Mouse (Mus musculus) embryonic stem cell, embryonic (primary cell): Measurements from ENCODE around the gene Scp2d1.
"Not testable (repeated sequence)": the region's sequence is repeated elsewhere in the genome, so short reads cannot be mapped to it uniquely, and the experiment has no call there.

Experiments
- CTCF ChIA-PET, 4 experiments: fragments of 300-600 bp in 2 of 4; fragments of 350-600 bp in 2 of 4; sonication (Branson Sonifier 250); formaldehyde crosslinking; loops; one replicate each; lab custom pipeline; 2022; ENCODE audit warnings: inconsistent platforms in 2 of 4; lab: Charles Lee
- POLR2A ChIA-PET, 4 experiments: fragments of 300-600 bp in 2 of 4; fragments of 350-600 bp in 2 of 4; sonication (Branson Sonifier 250); formaldehyde crosslinking; loops; one replicate each; lab custom pipeline; 2022; ENCODE audit warnings: antibody characterized with exemption in 4 of 4, inconsistent platforms in 1 of 4; lab: Charles Lee

The Scp2d1 gene

DNA sequence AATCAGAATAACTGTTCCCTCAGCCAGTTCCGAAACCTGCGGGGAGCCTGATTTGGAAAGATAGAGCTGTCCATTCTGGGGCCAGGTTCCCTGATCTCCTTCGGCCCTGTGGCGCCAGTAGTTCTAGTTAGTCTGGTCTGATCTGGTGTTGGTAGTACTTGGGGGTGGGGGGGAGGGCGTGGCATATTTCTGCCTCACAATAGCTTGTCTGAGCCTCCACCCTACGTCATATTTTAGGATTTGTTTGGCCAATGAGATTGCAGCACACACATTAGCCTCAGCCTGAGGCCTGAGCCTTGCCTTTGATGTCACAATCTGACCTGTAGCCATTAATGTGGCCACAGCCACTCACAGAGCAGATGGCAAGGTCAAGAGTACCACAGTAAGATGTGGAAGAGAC lies at the start of gene Scp2d1:
Scp2d1 (plus strand) TSS at position 301 of the 400 bp plus-strand sequence.
- POLR2A ChIA-PET, CTCF ChIA-PET: not testable (repeated sequence)

- ChIA-PET CTCF (no interaction called here), POLR2A (interaction anchor here in 1 of 4 experiments (0.6 kb wide), 1 partner anchor 739 kb away, joined by 4 read pairs; no protein-coding TSS in a partner anchor)
These were observed 48.8 kb upstream of the Scp2d1 start for GRCm38 (mm10) chr2:144774636-144775160.

DNA sequence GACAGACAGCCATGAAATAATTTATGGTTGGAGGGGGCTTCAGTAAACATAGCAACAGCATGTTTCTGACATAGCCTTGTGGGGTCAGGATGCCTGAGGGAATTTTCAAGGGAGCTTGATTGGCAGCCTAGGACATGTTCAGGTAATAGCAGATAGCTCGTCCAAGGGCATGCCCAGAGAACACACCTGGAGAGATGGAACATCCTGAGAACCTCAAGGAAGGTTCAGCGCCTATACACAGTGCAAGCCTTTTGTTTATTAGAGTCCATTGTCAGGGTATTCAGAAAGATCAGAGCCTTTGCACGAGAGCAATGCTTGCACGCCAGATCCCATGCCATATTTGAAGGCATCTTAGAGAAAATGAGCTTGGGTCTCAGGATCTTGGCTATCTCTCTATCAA lies 47.8 kb upstream of the Scp2d1 start:
- POLR2A ChIA-PET, result no interaction called here
- CTCF ChIA-PET, result interaction anchor here in 1 of 4 experiments (1.3 kb wide), 1 partner anchor 837 kb away, joined by 3 read pairs; no protein-coding TSS in a partner anchor

DNA sequence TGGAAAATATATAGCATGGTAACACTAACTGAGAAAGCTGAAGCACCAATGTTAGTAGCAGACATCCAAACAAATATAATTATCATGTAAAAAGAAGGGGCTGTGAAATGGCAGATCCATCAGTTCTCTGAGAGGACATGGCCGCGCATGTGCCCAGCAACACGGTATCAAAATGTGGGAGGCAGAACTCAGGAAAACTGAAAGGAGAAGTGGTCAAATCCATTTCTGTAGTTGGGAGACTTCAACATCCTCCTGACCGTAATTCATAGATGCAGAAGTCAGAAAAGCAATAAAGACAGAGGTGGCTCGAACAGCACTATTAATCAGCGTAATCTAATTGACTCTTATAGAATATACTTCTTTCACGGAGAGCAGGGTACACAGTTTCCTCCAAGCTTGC lies 44.2 kb upstream of the Scp2d1 start:
- CTCF ChIA-PET, result interaction anchor here in 1 of 4 experiments (0.6 kb wide), 1 partner anchor 1354 kb away, joined by 3 read pairs; no protein-coding TSS in a partner anchor
- POLR2A ChIA-PET, result interaction anchor here in 1 of 4 experiments (1.1 to 1.5 kb wide), 2 partner anchors 62 to 180 kb away, joined by 3 read pairs; partner anchors contain the start of gene Dtd1

DNA sequence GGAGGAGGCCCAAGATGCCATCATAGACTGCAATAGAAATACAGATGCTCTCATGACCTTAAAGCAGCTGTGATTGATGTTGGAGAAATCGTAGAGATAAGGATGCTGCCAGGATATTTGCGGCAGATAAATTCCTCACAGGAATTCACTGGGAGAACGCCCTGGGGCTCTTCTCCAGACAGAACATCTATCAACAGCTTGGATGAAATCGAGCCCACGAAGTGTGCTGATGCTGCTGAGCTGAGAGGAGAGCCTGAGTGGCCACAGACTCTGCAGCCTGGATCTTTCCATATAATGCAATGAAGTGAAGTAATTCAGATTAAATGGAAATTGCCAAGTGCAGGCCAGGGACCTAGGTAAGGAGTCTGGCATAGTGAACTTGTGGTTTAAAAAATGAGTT lies 42.7 kb upstream of the Scp2d1 start:
- ChIA-PET POLR2A (interaction anchor here in 1 of 4 experiments (0.5 to 1.5 kb wide), 3 partner anchors 8 to 67 kb away, joined by 3 to 6 read pairs (median 3); no protein-coding TSS in a partner anchor), CTCF (no interaction called here)

- CTCF ChIA-PET, result no interaction called here
- POLR2A ChIA-PET, result no interaction called here
These were observed 41.6 kb upstream of the Scp2d1 start for GRCm38 (mm10) chr2:144781871-144782270.

GRCm38 (mm10) chr2:144782481-144782880 lies 41.0 kb upstream of the Scp2d1 start:
- ChIA-PET POLR2A (interaction anchor here in 2 of 4 experiments (0.7 to 1.2 kb wide), 2 partner anchors 9 to 226 kb away, joined by 3 to 4 read pairs; partner anchors contain the start of gene Sec23b (in 1 of the 2)), CTCF (no interaction called here)

GRCm38 (mm10) chr2:144783190-144783589 lies 40.3 kb upstream of the Scp2d1 start:
- POLR2A ChIA-PET, result interaction anchor here in 2 of 4 experiments (0.7 to 1.2 kb wide), 3 partner anchors 9 to 327 kb away, joined by 3 to 4 read pairs (median 3); partner anchors contain the start of gene Sec23b (in 1 of the 2)
- CTCF ChIA-PET, result no interaction called here

DNA sequence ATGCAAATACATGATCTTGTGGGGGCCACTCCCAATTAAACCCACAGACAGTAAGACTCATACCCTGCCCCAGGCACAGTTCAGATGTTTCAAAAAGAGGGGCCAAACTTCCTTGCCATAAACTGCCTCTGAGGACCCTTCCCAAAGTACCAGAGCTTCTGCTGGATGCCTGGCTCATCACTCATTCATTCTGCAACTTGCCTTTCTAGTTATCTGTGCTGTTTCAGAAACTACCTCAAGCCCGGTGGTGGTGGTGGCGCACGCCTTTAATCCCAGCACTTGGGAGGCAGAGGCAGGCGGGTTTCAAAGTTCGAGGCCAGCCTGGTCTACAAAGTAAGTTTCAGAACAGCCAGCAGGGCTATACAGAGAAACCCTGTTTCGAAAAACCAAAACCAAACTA lies 39.6 kb upstream of the Scp2d1 start:
- POLR2A ChIA-PET, result interaction anchor here in 1 of 4 experiments (1.2 kb wide), 1 partner anchor 8 kb away, joined by 3 read pairs; no protein-coding TSS in a partner anchor
- CTCF ChIA-PET, result no interaction called here

DNA sequence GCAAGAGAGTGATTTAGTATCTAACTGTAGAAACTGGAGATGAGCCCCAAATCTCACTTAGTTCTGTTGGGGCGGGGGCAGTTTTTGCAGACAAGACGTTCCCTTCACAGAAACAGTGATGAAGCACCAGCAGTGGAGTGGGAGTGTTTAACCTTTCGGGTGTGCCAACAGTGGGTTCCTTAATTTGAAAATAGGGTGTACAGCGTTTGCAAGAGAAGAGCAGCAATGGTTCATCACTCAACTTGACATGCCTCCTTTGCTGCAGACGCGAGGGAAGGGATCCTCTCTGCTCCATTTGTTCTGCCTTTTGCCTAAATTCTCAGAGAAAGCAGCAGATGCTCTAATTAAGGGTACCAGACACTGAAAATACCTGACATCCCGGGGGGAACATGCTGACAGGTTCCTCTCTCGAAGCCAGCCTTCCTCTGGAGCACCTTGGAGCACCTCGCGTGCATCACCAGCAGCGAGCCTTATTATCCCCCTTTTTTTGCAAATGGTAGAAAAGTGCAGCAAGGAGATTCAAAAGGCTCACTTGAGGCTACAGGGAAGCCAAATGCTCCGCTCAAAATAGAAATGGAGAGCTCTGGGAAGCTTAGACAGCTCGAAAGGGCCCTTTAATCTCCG lies 31.7 kb upstream of the Scp2d1 start:
- POLR2A ChIA-PET, result interaction anchor here in 1 of 4 experiments (1.4 kb wide), 1 partner anchor 9 kb away, joined by 3 read pairs; no protein-coding TSS in a partner anchor
- CTCF ChIA-PET, result no interaction called here

DNA sequence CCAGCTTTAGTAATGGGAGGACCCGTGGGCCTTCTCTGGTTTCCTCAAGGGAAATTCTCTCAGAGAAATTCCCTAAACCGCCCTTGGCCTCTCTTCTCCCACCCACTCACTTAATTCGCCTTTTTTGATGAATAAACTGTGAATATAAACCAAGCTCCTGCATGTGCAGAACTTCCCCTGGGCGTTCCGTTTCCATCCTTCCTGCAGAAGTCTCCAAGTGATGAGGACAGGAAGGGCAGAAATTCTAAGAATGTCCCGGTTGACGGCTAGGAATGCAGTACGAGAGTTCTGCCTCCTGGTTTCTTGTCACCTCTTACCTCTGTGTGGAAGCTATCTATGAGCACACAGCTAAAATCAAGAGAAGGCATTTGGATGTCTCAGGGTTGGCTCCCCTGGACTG lies 25.9 kb upstream of the Scp2d1 start:
- CTCF ChIA-PET, result no interaction called here

DNA sequence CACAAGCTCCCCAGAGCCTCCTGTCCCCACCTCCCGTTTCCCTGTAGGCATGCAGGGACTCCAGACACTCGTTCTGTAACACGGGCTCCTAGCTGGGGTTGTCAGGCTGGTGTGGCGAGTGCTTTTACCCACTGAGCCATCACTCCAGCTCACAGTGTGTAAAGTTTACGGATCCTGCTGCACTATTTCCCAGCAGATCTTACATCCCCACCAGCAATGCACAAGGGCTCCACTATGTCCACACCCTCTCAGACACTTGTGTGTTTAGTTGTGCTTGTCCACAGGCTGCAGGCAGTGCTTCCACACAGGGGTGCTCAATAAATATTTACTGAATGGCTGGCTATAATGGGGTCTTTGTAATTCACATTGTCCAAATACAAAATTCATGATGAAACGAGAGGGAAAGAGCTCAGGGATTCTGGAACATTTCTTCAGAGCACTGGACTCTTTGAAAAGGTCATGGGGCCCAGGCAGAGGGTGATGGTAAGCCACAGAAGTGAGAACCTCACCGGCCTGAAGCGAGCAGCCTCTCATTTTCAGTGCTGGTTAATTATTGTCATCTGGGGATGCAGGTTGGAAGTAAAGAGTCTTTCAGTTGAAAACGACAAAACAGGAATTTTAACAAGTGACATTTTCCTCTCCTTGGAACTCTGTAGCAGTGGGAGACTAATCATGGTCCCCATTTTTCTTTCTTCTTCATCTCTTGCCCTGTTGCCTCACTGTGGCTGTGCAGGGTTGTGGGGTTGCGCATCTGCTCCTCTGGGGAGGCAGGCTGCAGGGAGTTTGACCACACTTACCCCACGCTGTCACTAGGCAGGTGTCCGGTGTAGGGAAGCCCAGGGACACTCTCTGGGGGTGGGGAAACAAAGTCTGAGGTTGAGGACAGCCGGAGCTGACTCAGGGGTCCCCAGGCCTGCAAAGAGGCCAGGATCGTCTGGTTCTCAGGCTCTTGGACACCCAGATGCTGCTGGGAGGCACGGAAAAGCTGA lies 15.4 kb upstream of the Scp2d1 start:
- ChIA-PET CTCF (interaction anchor here in 1 of 4 experiments (0.7 kb wide), 1 partner anchor 10 kb away, joined by 3 read pairs; no protein-coding TSS in a partner anchor), POLR2A (interaction anchor here in 1 of 4 experiments (0.5 kb wide), 1 partner anchor 77 kb away, joined by 3 read pairs; no protein-coding TSS in a partner anchor)

More for the DNA sequence above, 25.9 kb upstream of the Scp2d1 start:
- POLR2A ChIA-PET, result no interaction called here

- ChIA-PET CTCF (interaction anchor here in 1 of 4 experiments (0.7 kb wide), 1 partner anchor 354 kb away, joined by 4 read pairs; no protein-coding TSS in a partner anchor), POLR2A (no interaction called here)
These were observed 5.1 kb downstream of the Scp2d1 start for GRCm38 (mm10) chr2:144828457-144828985.

DNA sequence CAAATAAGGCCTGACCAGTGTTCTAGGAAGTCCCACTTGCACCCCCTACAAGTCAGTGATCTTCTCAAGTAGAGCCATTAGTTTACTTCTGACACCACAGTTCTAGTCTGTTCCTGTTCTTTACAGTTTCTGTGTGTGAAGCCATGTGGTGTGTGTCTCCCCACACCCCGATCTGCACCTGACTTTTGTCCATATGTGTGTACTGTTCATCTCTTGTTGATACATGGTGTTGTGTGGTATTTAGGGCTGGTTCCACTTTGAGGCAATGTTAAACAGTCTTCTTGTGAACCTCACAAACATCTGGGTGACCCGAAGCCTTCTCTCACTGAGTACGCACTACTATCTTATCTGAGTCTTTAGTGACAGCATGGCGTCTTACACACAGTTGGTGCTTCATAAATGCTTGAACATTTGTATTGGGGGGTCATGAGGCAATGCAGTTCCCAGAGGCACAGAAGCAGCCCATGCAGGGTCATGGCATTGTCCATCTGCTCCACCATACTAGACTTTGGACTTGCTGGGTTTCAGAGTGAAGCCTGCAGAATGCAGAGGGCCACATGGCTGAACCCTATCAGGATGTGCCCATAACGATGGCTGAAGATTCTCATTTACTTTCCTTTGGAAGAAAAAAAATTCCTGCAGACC lies 13.3 kb downstream of the Scp2d1 start:
- ChIA-PET CTCF (no interaction called here), POLR2A (no interaction called here)

DNA sequence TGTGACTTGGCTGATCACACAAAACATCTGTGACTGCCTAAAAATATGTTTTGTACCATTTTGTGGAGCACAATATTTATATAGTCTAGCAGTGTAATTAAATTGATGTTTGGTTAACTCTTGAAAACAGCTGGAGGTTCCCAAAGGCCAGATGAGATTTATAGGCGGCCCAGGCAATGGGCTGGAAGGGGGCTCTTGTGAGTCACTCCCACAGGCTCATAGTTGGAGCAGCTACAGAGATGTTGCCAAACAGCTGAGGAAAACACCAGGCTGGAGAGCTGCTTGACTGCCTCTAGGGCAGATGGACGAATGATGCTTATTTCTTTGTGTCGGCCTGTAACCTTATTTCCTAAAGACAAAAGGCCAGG lies 13.8 kb downstream of the Scp2d1 start:
- ChIA-PET POLR2A (no interaction called here), CTCF (no interaction called here)

- ChIA-PET POLR2A (no interaction called here), CTCF (no interaction called here)
These were observed 45.4 kb downstream of the Scp2d1 start for GRCm38 (mm10) chr2:144868827-144869226.
